Mouse (Mus musculus): ENCODE results near the gene Hrh3.

DNA sequence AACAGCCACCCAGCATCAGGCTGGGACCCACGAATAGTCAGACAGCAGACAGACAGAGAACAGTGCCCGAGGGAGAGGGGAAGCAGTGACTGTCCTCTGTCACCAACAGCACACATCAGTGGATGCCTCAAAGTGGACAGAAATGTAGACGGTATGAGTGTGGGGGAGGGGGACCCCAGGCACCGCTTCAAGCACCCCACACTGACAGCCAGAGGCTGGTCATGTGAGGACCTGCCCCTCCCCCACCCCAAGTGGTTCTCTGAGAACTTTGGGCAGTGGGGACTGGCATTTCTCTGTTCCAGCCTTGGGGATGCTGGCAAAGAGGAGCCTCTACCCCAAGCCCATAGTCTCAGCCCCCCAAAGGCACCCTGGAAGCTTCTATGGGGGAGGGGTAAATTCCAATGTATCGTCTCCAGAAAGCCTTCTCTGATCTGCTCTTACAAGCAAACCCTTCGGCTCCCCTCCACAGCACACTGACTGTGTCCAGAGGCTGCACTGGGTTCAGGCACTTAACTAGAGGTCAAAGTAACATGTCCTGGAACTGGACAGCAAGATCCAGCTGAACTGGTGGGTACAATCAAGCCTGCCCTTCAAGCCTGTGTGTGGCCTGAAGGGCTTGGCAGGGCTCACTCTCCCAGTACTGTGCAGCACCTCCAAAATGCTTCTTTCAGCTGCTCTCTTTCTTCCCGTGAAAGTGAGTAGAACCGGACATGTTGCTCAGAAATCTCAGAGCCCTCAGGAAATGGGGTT, 1.3 kb upstream of the Hrh3 start:
- TF ChIP-seq CTCF (IDR thresholded peaks at IDR 0.05; ENCODE audit: borderline replicate concordance, control insufficient read depth, extremely low read depth, insufficient read depth, low read length, poor library complexity) (no peak), POLR2A (IDR thresholded peaks at IDR 0.05; ENCODE audit: control insufficient read depth, extremely low read depth, insufficient read depth, low read length, poor library complexity) (no peak)

All from thymus, adult 2 months (tissue).